Mouse (Mus musculus): ENCODE measurements around the gene Ston1.

- TF ChIP-seq CTCF (IDR thresholded peaks at IDR 0.05; ENCODE audit: borderline replicate concordance, insufficient read depth, low read length) (peak; percentile 85), POLR2A (IDR thresholded peaks at IDR 0.05; ENCODE audit: low read depth, low read length) (no peak)
Measured at GRCm38 (mm10) chr17:88652010-88652409, 54.5 kb downstream of the Ston1 start.
